Mouse (Mus musculus) ES-E14 (cell line): Measurements from ENCODE around the gene A730009L09Rik.

Experiments
- CHD2 ChIP-seq: IDR thresholded peaks from 2 replicates; pipeline ENCODE4 v1.6.1; 2014; ENCODE audit warnings: mild to moderate bottlenecking, low read depth, low read length, inconsistent platforms
- HCFC1 ChIP-seq: IDR thresholded peaks from 2 replicates; pipeline ENCODE4 v1.6.1; 2012; ENCODE audit warnings: low read length, inconsistent platforms, borderline replicate concordance; ENCODE audit not compliant: insufficient read depth
- MAFK ChIP-seq: IDR thresholded peaks from 2 replicates; pipeline ENCODE4 v1.6.1; 2014; ENCODE audit warnings: mild to moderate bottlenecking, low read depth, low read length, inconsistent platforms; ENCODE audit not compliant: insufficient read depth

DNA sequence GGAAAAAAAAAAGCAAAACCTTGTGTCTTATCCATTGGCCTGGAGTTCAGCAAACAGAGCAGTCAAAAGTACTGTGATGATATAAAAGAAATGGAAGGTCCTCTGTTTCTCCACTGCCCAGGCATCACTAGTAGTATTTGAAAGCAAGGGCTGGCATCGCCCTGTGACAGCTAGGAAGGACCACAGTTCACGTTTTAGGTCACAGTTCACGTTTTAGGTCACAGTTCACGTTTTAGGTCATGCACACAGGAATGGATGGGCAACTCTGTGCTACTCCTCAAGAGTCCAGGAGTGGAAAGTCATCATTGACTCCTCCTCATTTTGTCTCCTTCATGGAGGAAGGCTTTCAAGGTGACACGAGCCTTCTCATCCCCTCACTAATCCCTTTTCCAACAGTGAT, 38.0 kb upstream of the A730009L09Rik start:
- TF ChIP-seq CHD2, result no peak
- TF ChIP-seq HCFC1, result no peak
- no peak for TF ChIP-seq MAFK
